Mouse (Mus musculus) naive thymus-derived CD4-positive, alpha-beta T cell, adult 2 months (primary cell): ENCODE data around the gene Dok5.

Source experiments
- DNase-seq: peaks from one replicate; pipeline ENCODE4 v3.0.0-alpha.2; 2011; ENCODE audit warnings: low read depth

Gene Dok5

DNA sequence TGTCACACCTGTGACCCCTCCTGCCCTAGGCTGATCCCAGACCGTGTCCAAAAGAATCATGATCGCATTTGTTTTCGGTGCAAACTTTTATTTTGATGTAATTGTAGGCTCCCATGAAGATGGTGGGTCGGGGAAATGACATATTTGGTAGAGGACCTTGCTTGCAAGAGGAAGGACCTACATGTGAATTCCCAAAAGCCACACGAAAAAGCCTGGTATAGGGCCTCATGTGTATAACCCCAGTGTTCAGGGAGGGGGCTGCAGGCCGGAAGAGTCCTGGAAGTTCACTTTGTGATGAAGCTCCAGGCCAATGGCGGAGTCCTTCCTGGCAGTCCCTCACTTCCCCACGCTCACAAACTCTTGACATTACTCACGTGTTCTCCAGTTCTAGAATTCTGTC lies 7.3 kb downstream of the Dok5 start:
- no peak for DNase-seq

DNA sequence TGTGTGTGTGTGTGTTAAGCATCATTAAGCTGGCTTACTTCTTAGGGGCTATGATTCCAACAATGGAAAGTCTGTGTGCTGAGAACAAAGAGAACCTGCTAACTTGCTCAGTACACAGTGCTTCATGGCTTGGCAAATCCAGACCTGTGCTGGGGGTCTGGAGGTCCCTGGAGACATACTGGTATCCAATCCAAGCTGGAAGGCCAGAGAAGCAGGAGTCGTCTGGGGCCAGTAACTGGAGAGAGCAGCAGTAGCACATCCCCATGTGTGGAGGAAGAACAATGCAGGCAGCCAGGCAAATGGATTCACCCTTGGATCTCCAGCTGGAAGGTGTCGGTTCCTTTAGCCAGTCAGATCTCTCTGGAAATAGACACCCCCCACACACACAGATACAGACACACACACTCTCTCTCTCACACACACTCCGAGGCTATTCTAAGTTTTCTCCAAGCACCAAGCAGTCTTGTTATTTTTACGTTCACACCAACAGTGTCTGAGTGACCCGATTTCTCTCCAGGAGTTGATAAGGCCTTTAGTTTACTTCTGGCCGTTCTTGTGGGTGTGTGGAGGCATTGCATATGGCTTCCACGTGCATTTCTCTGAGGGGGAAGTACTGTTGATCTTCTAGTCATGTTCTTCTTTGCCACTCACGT lies 8.2 kb downstream of the Dok5 start:
- DNase-seq = no peak

DNA sequence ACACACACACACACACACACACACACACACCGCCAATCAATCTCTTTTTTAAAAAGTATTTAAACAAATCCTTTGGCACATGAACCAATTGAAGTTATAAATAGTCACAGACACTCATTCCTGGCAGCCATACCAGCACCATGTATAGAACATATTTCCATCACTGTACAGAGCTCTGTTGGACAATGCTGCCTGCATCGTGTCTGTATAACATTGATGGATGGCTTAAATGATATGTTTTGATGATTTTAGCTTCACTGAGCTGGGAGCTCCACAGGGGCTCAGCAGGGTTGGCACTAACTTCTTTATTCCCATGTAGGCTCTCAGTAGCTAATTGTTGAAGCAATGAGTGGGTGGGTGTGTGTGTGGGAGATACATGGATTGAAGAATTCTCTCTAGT lies 11.9 kb downstream of the Dok5 start:
- DNase-seq = no peak

DNA sequence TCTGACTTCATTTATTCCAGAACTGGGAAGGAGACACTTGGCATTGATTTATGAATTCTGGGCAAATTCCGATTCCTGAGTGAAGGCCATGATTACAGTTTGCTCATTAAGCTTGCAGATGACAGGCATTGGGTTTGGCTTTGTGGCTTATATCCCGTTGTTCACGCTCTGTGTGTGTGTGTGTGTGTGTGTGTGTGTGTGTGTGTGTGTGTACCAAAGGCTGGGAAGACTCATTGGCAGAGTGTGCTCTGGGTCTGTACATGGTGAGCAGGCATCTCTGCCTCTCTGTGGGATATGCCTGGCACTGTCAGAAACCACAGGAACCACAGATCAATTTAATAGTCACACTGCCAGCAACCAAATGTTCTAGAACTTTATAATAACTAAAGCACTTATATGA lies 17.3 kb downstream of the Dok5 start:
- DNase-seq = no peak

DNA sequence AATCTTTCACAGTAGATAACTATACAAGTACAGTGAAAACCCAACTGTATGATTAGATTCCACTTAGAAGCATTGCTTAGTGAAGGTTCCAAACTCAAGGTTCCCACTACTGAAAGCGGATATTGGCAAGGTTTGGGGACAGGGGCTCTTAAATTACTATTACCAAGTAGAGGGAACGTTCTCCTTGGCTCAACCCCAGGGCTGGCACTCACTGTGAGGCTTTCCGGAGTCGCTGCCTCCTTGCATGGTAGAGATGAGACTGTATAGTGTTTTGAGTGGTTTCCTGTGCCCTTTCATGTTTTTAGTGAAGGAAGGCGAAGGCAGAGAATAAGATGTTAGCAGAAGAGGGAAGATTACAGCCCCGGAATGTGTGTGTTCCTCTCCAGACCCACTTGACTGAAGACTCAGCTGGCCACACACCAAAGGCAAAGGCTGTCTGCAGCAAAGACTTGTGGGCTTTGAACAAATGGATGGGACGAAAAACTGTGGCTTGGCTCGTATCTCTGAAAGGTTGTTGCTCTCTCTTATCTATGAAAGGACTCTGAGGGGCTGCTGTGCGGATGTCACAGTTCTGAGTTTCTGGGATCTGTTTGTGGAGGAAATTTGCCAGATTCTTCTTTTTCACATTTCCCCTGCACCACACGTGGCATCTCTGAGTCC lies 20.7 kb downstream of the Dok5 start:
- no peak for DNase-seq

DNA sequence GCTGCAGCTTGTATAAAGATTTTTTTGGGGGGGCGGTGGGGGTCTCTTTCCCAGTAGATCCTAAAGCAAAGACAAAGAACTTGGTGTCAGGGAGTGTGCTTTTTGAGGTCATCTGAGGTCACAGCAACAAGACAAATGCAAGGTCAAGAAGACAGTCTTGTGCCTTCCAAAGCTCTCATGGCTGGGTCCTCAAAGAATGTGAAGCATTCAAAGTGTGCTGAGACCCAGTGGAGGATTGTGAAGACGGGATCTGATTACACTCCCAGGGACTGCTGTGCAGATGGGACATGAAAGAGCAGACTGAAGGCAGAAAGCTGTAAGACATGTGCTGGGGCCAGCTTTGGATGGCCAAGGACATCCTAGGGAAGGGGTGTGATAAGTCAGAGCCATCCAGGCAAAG lies 24.2 kb downstream of the Dok5 start:
- no peak for DNase-seq

DNA sequence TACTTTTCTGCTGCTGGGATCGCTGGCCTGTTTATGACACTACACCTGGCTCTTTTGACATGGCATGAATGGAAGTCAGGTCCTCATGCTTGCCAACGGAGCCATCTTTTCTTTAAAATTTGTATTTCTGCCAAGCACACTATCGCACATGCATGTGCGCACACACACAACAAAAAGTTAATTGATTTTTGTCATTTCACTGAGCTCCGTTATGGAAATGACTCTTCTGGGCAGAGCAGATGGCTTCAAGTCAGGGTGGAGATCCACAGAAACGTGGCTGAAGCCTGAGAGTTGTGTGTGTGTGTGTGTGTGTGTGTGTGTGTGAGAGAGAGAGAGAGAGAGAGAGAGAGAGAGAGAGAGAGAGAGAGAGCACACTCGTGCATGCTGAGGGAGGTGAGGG lies 25.1 kb downstream of the Dok5 start:
- DNase-seq = no peak

DNA sequence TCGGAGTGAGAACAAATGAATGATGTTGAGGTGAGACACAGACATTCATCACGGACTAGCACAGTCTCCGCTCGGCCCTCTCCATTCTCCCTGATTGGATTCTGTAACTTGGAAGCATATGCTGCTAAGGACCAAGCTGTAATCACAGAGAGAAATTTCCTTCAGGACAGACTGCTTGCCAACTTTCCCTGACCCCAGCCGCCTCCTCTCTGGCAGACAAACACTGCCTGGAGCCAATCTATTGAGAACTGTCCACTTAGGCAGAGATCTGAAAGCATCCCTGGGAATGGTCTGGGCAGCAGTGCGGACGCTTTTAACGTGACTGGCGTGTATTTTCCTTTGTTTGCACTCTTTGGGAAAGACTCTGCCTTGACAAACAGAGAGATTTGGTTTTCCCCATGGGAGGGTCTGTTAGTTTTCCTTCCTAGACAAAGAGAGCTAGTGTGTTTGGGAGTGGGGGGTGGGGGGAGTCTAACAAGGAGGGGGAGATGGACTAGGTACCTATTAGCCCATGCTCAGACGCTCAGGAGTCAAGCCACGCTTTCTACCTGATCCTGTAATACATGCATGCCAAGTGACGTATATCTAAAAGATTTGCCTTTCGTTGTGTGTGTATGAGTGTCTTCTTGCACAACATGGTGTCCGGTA lies 25.7 kb downstream of the Dok5 start:
- DNase-seq = no peak

DNA sequence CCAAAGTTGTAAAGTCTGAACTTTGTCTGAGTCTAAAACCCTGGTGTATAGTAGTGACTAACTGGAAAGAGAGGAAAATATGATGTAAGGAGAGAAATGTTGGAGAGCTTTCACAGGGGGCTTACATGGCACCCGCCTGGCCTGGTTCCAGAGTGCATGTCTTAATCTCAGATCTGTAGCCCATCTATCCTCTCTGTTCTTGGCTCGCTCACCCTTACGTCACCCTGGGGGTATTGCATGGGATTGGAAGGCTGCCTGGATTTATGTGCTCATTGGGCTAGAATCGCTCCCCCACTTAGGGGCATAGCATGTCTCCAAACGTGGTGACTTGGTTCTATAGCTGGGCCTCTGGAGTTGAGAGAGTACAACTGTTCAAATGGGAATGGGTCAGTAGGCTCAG lies 26.6 kb downstream of the Dok5 start:
- DNase-seq = no peak

DNA sequence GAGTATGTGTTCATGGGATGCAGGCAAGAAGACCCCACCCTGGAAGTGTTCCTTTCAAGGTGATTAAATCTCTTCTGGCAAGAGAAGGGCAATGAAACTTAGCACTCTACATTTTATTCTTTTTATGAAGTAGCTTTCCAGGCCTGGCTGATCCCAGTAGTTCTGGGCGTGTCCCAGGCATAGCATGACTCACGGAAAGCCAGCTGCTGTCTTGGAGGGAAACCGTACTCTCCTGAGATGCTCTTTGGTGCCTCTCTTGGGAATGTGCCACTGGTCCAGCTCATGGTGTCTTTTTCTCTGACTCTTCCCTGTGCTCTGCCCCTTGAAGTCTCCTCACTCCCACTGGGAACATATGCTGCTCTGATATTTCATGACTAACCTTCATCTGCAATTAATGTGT lies 33.1 kb downstream of the Dok5 start:
- DNase-seq = no peak

DNA sequence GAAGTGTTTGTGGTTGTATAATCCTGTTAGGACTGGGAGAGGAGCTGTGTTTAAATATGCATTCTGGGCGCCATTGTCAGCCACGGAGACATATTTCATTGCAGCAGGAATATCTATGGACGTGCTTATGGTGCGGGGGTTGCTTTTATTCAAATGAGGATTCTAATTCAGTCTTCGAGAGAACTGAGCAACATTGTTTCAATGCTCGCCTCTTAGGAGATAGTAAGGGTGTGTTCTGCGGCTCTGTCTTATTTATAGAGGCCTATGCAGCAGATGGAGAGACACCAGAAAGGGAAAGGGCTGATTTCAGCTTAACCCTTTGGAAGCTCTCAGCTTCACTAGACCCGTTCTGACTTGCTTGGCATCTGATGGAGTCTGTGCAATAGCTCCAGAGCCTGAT lies 35.6 kb downstream of the Dok5 start:
- no peak for DNase-seq

DNA sequence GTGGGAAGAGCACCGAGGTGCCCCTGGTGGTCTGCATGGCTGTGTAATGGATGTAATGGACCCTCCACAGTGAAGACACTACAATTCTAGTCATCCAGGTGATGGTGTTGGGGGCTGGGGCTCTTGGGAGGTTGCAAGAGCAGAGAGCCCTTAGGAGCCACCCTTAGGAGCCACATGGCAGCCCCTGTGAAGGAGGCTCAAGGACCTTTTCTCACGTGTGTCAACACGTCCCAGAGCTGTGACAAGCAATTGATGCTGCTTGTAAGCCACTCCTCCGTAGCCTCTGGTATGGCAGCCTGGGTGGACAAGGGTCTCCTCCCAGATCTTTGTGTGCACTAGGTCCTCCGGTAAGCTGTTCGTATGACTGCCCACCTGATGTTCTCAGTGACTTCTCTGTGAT lies 37.1 kb downstream of the Dok5 start:
- DNase-seq = no peak

DNA sequence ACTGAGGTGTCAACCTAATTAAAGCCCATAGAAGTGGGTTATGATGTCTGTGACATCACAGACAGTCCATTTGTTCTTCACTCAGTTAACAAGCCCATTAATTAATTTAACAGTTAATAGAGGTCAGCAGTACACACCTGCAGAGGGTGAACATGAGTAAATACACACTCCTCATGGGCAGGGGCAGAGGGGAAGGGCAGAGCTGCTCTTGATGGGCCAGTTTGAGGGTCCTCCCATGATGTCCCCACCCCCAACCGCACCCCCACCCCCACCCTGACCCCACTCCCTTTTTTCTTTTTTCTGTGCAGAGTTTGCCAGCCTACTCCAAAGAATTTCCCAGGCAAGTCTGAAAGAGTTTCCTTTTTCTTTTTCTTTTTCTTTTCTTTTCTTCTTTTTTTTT lies 39.9 kb downstream of the Dok5 start:
- no peak for DNase-seq

DNA sequence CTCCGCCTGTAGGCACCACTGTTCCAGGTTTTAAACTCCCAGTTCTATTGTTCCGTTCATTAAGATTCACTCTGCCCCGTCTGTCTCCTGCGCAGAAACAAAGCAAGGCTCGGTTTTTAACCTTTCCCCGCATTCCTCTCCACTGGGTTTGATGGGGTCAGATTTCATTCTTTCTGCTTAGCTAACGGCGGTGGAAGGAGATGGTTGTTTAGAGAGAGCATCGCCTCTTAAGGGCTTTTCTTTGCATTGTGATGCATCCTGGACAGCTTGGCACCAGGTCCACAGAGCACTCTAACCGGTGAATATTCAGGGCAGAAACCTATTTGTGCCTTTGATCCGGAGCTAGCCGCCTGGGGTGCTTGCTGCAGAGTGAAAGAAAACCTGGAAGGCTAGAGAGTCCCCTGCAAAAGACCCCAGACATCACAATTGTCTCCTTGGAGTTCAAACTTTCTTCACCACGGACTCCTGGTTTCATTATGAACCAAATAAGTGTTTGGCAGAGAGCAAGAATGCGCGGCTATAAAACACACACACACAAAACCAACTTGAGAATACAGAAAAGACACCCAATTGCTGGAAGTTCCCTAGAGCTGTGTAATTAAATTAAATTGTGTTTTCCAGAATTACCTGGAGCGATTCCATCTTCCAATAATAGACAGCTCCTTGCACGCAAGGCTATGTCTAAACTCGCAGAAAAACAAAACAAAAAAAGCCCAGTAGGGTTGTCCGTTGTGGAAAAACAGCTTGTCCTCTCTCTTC lies 40.7 kb downstream of the Dok5 start:
- no peak for DNase-seq

DNA sequence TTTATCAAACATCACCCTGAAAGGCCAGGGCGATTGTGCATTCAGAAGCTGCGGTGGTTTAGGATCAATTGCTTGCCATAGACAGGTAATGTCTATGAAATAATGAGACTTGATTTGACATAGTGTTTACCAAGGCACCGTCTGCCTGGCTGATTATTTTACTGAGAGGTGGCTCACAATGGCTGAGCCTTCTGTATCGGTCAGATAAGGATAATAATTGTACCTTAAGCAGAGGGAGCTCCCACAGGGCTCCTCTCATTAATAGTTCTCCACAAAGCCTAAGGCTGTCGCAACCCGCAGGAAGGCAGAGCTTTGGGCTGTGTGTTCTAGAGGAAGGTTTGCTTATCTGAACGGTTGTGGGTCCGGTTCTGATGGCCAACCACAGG lies 41.3 kb downstream of the Dok5 start:
- no peak for DNase-seq

DNA sequence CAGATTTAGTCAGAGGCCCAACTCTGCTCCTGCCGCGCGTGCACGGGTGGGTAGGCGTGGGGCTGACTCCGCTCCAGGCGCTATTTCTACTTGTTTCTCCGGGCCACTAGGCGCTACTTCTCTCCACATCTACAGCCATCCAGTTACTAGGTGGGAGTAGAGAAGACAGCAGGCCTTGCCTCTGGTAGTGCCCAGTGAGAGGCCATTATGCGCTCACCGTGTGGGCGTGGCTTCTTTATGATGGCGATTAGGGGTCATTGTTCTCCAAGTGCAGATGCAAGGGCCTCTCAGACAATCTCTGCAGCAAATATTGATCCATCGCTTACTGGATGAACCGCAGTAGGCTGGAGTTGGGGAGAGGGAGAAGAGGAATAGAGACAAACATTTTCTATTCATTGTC lies 44.0 kb downstream of the Dok5 start:
- no peak for DNase-seq

DNA sequence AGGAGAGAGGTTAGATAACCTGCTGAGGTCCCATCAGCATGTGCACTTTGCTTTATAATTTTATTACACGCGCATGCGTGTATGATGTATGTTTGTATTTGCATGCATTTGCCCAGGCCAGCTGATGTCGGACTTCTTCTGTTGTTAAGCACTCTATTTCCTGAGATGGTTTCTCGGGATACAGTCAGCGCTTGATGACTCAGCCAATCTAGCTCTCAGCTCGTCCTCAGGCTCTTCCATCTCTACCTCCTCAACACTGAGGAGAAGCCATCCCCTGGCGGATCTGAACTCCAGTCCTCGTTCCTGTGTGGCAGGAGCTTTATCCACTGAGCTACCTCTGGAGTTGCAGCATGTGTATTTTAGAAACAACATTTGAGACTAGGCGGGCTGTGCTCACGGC lies 44.5 kb downstream of the Dok5 start:
- no peak for DNase-seq

DNA sequence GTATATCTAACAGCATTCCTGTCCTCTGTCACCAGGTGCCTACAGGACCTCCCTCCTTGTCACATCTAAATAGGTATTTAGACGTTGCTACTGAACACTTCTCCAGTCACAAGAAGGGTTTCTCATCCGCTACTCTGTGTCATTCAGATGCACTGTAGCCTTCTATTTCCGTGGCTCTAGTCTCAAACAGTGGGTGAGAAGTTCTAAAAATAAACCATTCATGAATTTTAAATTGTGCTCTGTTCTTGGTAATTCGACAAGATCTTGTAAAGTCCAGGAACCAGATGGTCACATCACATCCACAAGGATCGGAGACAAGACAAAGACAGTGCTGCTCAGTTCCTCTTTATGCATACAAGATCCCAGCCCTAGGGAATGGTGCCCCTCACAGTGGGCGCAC lies 46.0 kb downstream of the Dok5 start:
- no peak for DNase-seq

DNA sequence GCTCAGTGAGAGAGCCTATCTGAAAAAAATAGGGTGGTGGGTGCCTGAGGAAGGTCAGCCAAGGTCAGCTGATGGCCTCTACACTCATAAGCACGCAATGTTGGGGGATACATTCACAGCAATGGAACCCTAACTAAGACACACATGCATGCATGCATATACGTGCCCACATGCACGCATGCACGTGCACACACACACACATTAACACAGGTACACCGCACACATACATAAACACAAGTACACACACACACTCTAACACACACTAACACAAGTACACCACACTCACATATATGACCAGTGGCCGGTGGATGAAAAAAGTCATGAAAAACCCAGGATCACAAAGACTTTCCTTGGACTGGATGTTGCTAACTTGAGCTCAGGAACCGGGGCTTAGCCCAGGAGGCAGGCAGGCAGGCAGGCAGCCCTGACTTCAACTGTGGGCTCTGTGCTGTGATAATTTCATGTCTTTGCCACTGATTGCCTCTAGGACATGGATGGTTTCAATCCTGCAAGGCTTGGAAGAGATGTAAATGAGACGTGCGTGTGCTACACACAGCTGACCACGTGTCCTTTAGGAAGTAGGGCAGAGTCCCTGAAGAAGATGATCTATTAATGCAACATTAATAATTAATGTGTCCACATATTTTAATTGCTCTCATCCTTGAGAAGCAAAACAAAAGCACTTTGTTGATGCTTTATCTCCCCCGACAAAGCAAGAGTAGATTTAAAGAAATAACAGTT lies 48.6 kb downstream of the Dok5 start:
- DNase-seq = no peak

DNA sequence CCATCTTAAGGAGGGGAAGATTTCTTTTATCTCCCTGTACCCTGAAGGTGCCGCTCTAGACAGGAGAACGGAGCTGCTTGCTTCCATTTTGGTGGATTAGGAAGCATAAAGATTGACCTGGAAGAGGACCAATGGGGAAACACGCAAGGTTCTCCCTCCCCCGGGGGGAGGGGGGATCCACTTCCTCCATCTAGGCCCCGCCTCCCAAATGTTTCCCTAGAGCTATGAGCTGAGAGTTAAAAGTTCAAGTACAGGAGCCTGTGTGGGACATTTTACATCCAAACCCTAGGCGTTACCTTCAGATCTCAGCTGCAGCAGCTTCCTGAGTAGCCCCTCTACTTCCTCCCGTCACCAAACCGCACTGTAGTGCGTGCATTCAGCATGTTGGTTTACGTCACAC lies 56.5 kb downstream of the Dok5 start:
- no peak for DNase-seq

DNA sequence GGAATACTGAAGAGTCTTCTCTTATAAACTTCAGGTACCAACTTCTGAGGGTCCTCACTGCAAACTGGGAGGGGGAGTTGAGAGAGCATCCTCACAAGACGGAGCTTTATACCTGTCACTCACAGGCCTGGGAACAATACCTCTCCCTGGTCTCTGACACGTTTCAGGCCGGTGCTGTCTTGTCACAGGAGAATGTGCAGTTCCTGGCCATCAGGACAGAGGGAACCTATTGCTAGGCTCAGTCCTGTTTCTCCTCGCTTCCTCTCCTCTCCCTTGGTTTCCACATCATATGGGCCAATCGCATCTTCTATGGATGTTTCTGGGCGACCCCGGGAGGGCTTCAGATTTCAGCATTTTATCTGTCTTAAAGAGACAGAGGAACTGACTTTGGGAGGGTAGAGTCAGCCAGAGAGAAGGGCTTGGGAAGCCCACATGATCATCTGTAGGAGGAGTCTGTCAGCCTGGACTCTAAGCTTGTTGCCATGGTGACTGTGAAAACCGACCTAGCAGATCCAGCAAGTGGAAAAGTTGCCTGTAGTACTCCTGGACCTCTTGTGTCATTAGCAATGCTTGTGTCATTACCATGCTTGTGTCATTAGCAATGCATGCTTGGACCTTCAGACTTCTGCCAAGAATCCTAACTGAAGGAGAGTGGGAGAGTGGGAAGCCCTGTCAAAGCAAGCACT lies 59.9 kb downstream of the Dok5 start:
- no peak for DNase-seq

DNA sequence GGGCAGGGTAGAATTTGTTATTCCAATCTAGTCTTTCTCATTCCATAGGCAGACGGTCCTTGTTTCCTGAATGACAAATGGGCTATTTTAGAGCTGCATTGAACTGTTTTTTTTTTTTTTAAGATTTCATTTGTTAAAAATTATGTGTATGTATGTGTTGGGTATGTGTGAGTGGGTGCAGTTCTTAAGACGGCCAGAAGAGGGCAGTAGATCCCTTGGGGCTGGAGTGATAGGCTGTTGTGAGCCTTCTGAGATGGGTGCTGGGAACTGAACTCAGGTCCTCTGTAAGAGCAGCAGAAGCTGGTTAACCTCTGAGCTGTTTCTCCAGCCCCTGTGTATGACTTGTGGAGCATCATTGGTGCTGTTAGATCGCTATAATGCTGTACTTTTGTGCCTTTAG lies 63.6 kb downstream of the Dok5 start:
- no peak for DNase-seq
